Mouse (Mus musculus): ENCODE data around the gene Pnrc1. TPM values are rescaled to one million over a fixed set of nuclear protein-coding genes. Genes with fewer than 3 reads are reported as not detected.

Gene Pnrc1
- total RNA-seq, 2 experiments from 2014 or later = 144 to 145 TPM

GRCm38 (mm10) chr4:33292409-33293370 lies 2.7 kb upstream of the Pnrc1 start:
- DNase-seq (ENCODE audit: low spot score in 2 of 2) = peak; percentile 63 to 85
- peak; percentile 90 for TF ChIP-seq CTCF (conservative IDR thresholded peaks at IDR 0.05)
- no peak overlapping the region for H3K27ac ChIP-seq
- no peak overlapping the region for H3K4me3 ChIP-seq

- Histone ChIP-seq H3K27ac (no peak overlapping the region), H3K4me3 (no peak overlapping the region)
- peak; percentile 39 for TF ChIP-seq CTCF (conservative IDR thresholded peaks at IDR 0.05)
- no peak for DNase-seq (ENCODE audit: low spot score in 2 of 2)
These were observed 915 bp upstream of the Pnrc1 start for GRCm38 (mm10) chr4:33290878-33291277.

GRCm38 (mm10) chr4:33289106-33289650 lies 785 bp downstream of the Pnrc1 start:
- Histone ChIP-seq H3K27ac (peak overlapping the region; percentile 82), H3K4me3 (peak overlapping the region; percentile 61)
- TF ChIP-seq CTCF (conservative IDR thresholded peaks at IDR 0.05) = no peak
- no peak for DNase-seq (ENCODE audit: low spot score in 2 of 2)

GRCm38 (mm10) chr4:33285448-33285847 lies 4.5 kb downstream of the Pnrc1 start:
- no peak for TF ChIP-seq CTCF (conservative IDR thresholded peaks at IDR 0.05)
- H3K27ac ChIP-seq = no peak overlapping the region
- no peak for DNase-seq (ENCODE audit: low spot score in 2 of 2)
- no peak overlapping the region for H3K4me3 ChIP-seq

GRCm38 (mm10) chr4:33284083-33284880 lies 5.7 kb downstream of the Pnrc1 start:
- H3K4me3 ChIP-seq = no peak overlapping the region
- no peak for DNase-seq (ENCODE audit: low spot score in 2 of 2)
- no peak for TF ChIP-seq CTCF (conservative IDR thresholded peaks at IDR 0.05)
- H3K27ac ChIP-seq = no peak overlapping the region

GRCm38 (mm10) chr4:33281891-33282685 lies 7.9 kb downstream of the Pnrc1 start:
- no peak overlapping the region for H3K27ac ChIP-seq
- no peak overlapping the region for H3K4me3 ChIP-seq
- no peak for TF ChIP-seq CTCF (conservative IDR thresholded peaks at IDR 0.05)
- no peak for DNase-seq (ENCODE audit: low spot score in 2 of 2)

GRCm38 (mm10) chr4:33273437-33273836 lies 16.5 kb downstream of the Pnrc1 start:
- Histone ChIP-seq H3K4me3 (no peak overlapping the region), H3K27ac (no peak overlapping the region)
- TF ChIP-seq CTCF (conservative IDR thresholded peaks at IDR 0.05) = no peak
- no peak for DNase-seq (ENCODE audit: low spot score in 2 of 2)

GRCm38 (mm10) chr4:33270386-33271314 lies 19.3 kb downstream of the Pnrc1 start:
- TF ChIP-seq CTCF (conservative IDR thresholded peaks at IDR 0.05) = no peak
- DNase-seq (ENCODE audit: low spot score in 2 of 2) = no peak
- Histone ChIP-seq H3K4me3 (no peak overlapping the region), H3K27ac (no peak overlapping the region)

GRCm38 (mm10) chr4:33264979-33265726 lies 24.8 kb downstream of the Pnrc1 start:
- no peak for TF ChIP-seq CTCF (conservative IDR thresholded peaks at IDR 0.05)
- Histone ChIP-seq H3K27ac (no peak overlapping the region), H3K4me3 (no peak overlapping the region)
- no peak for DNase-seq (ENCODE audit: low spot score in 2 of 2)

- H3K4me3 ChIP-seq = no peak overlapping the region
- H3K27ac ChIP-seq = no peak overlapping the region
- no peak for DNase-seq (ENCODE audit: low spot score in 2 of 2)
- no peak for TF ChIP-seq CTCF (conservative IDR thresholded peaks at IDR 0.05)
These were observed 27.1 kb downstream of the Pnrc1 start for GRCm38 (mm10) chr4:33262897-33263296.
